Mouse (Mus musculus): Measurements from ENCODE around the gene S100a5. TPM values are rescaled to one million over a fixed set of nuclear protein-coding genes. Genes with fewer than 3 reads are reported as not detected.

The S100a5 gene
- not detected in 2 replicates for polyA plus RNA-seq (2012; ENCODE audit: low replicate concordance)

GRCm38 (mm10) chr3:90608223-90608622 lies at the start of gene S100a5:
Gene S100a5 (plus strand): TSS chr3:90608523.

GRCm38 (mm10) chr3:90560008-90560628 lies 48.2 kb upstream of the S100a5 start, which contains the start of gene S100a3:
Gene S100a3 (plus strand): TSS chr3:90560578.

GRCm38 (mm10) chr3:90589947-90590346 lies 18.4 kb upstream of the S100a5 start, which contains the start of gene S100a2:
Gene S100a2 (plus strand): TSS chr3:90590247.

GRCm38 (mm10) chr3:90601486-90602110 lies 6.7 kb upstream of the S100a5 start, which contains the start of gene Gm42674:
Gene Gm42674 (plus strand): TSS chr3:90601904.

GRCm38 (mm10) chr3:90603623-90604022 lies 4.7 kb upstream of the S100a5 start, which contains the start of gene S100a4:
Gene S100a4 (plus strand): TSS chr3:90603771.

GRCm38 (mm10) chr3:90612728-90613291 lies 4.5 kb downstream of the S100a5 start, which contains the start of gene S100a6:
Gene S100a6 (plus strand): TSS chr3:90612882.

GRCm38 (mm10) chr3:90653717-90654116 lies 45.4 kb downstream of the S100a5 start, which contains the start of gene S100a7a:
Gene S100a7a (plus strand): TSS chr3:90654017.

Other genes starting within 250 kb of the S100a5 start
- gene Slc27a3, start 218.6 kb upstream of the S100a5 start, polyA plus RNA-seq (2012; ENCODE audit: low replicate concordance): 2.4 and 2.9 TPM in 2 replicates
- gene Ints3, start 174.9 kb upstream of the S100a5 start, polyA plus RNA-seq (2012; ENCODE audit: low replicate concordance): 28.3 and 56.0 TPM in 2 replicates
- 0.89 and 5.8 TPM in 2 replicates for gene Npr1, start 142.7 kb upstream of the S100a5 start, polyA plus RNA-seq (2012; ENCODE audit: low replicate concordance)
- 8.3 and 17.4 TPM in 2 replicates for gene Ilf2, start 132.4 kb upstream of the S100a5 start, polyA plus RNA-seq (2012; ENCODE audit: low replicate concordance)
- gene Snapin, start 117.5 kb upstream of the S100a5 start, polyA plus RNA-seq (2012; ENCODE audit: low replicate concordance): 1.9 and 2.3 TPM in 2 replicates
- 77.5 and 97.8 TPM in 2 replicates for gene Chtop, start 99.0 kb upstream of the S100a5 start, polyA plus RNA-seq (2012; ENCODE audit: low replicate concordance)
- gene S100a1, start 94.1 kb upstream of the S100a5 start, polyA plus RNA-seq (2012; ENCODE audit: low replicate concordance): 4.6 and 6.4 TPM in 2 replicates
- 1.4 and 4.0 TPM in 2 replicates for gene S100a13, start 94.1 kb upstream of the S100a5 start, polyA plus RNA-seq (2012; ENCODE audit: low replicate concordance)
- gene S100a14, start 81.7 kb upstream of the S100a5 start, polyA plus RNA-seq (2012; ENCODE audit: low replicate concordance): not detected in 2 replicates
- 1.6 and 3.6 TPM in 2 replicates for gene S100a16, start 71.3 kb upstream of the S100a5 start, polyA plus RNA-seq (2012; ENCODE audit: low replicate concordance)
- not detected in 2 replicates for gene S100a3, start 47.9 kb upstream of the S100a5 start, polyA plus RNA-seq (2012; ENCODE audit: low replicate concordance)
- not detected in 2 replicates for gene S100a2, start 18.3 kb upstream of the S100a5 start, polyA plus RNA-seq (2012; ENCODE audit: low replicate concordance)
- gene Gm42674, start 6.6 kb upstream of the S100a5 start, polyA plus RNA-seq (2012; ENCODE audit: low replicate concordance): not detected in 2 replicates
- 0.43 TPM in 1 of 2 replicates, not detected in the other for gene S100a4, start 4.8 kb upstream of the S100a5 start, polyA plus RNA-seq (2012; ENCODE audit: low replicate concordance)
- 3.1 and 4.6 TPM in 2 replicates for gene S100a6, start 4.4 kb downstream of the S100a5 start, polyA plus RNA-seq (2012; ENCODE audit: low replicate concordance)
- not detected in 2 replicates for gene S100a7a, start 45.5 kb downstream of the S100a5 start, polyA plus RNA-seq (2012; ENCODE audit: low replicate concordance)
- gene S100a8, start 60.5 kb downstream of the S100a5 start, polyA plus RNA-seq (2012; ENCODE audit: low replicate concordance): 0.75 and 4.8 TPM in 2 replicates
- gene S100a9, start 87.2 kb downstream of the S100a5 start, polyA plus RNA-seq (2012; ENCODE audit: low replicate concordance): 4.4 and 10.4 TPM in 2 replicates
- gene Pglyrp4, start 118.4 kb downstream of the S100a5 start, polyA plus RNA-seq (2012; ENCODE audit: low replicate concordance): not detected in 2 replicates
- not detected in 2 replicates for gene Gm5849, start 169.4 kb downstream of the S100a5 start, polyA plus RNA-seq (2012; ENCODE audit: low replicate concordance)